Mouse (Mus musculus): ENCODE results near the gene 2310057J18Rik.
A peak's percentile ranks its signal among the peaks of the same experiment; 100 is the strongest.
"Not testable (repeated sequence)": the region's sequence is repeated elsewhere in the genome, so short reads cannot be mapped to it uniquely, and the experiment has no call there.

2310057J18Rik gene

DNA sequence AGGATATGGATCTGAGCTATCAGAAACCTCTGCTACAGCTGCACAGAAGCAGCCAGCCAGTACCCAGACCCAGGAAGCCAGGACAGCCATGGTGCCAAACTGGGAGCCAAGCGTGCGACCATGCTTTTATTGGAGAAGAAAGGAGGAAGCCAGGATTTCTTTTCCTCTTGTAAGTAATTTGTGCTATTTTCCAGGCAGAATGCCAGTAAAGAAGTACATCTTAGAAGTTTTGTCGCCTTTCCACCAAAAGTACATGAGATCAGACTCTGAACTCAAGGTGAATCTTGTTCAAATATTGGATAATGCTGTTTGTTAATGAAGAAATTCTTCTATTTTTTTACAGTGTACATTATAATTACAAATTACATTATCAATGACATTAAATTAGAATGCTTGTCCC, at the start of gene 2310057J18Rik:
Gene 2310057J18Rik (minus strand): TSS at position 101 of the 400 bp plus-strand sequence.
- DNase-seq, result no peak

DNA sequence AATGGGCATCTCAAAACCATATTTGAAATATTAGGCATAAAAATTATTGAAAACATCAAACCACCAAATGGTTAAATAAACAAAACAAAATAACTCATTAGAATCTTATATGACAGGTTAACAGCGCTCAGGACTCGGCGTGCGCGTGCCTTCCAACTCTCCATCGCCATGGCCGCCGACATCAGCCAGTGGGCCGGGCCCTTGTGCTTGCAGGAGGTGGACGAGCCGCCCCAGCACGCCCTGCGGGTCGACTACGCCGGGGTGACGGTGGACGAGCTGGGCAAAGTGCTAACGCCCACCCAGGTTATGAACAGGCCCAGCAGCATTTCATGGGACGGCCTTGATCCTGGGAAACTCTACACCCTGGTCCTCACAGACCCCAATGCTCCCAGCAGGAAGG, 43.9 kb upstream of the 2310057J18Rik start:
- DNase-seq, result not testable (repeated sequence)

DNA sequence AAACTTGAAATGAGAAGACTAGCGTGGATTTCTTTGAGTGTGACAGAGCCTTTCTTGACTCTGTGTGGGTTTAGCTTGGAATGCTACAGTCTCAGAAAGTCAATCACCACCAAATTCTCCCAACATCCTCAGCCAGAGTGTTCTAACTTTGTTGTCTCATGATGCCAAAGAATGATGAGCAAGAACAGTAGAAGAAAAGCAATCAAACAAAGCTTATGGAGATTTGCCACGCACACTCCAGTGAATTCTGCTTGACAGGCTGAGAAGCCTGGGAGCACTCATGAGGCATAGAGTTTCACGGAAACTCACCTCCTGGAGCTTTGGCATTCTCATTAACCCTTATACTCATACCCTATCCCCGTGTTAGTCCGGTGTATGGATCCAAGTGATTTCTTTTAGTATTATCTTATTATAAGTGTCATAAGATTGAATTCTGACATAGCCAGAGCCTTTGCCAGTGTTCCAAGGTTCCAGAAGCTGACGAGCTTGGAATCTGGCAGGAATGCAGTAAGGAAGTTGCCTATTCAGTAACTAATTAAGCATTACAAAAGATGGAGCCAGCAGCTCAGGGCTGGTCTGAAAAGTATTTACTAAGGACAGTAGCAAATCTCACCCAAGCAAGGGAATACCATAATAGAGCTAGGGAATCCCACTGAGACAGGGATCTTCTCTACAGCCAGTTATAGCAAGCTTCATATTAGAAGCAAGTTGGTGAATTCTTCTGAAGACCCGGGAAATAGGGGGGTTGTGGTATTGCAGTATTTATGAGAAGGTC, 33.6 kb upstream of the 2310057J18Rik start:
- DNase-seq, result no peak

DNA sequence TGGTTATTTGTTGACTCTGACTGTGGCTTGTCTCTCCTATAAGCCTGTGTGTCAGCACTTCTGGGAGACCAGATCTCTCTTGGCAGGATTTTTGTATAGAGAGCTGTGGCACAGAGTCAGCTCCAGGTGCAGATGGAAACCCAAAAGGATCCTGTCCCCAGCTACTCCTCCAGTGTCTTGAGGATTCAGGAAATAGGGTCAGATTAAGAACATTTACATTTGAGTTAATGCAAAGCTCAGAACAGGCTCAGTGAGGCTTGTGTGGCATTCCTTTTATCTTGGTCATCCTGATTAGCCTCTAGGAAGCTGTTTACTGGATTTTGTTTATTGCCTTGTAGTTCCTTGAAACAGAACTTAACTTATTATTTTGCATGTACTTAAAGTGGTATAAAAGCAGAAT, 11.7 kb upstream of the 2310057J18Rik start:
- DNase-seq, result no peak

DNA sequence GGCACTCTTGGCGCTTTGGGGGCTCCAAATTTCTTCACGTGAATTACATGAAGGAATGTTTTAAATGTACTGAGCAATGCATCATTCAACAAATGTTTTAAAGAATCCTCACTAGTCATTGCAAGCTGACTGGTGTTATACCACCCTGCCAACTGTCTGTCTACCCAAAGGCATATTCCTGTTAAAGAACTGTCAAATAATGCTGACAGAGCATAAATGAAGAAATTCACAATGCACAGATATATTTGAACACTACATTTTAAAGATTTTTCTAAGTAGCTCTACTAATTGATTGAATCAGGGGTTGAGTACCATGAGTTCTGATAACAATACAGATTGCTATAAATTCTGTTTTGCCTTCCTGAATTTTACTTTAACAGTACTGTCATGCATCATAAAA, 2.9 kb upstream of the 2310057J18Rik start:
- no peak for DNase-seq

DNA sequence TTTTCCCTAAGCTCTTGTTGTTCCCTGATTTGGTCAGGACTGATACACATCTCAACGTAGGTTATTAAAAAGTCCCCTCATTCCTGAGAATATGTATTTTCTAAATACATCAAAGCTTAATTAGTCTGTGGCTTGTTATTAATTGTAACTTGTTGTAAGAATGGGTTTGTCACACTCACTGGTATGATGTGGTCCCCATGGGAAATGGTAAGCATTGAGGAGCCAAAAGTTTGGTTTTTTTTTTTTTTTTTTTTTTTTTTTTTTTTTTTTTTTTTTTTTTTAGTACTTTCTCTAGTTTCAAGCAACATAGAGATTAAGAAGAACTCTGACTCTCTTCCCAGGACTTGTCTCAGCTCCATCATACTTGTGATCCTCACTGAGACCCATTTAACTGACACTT, 17.9 kb downstream of the 2310057J18Rik start:
- DNase-seq, result no peak

DNA sequence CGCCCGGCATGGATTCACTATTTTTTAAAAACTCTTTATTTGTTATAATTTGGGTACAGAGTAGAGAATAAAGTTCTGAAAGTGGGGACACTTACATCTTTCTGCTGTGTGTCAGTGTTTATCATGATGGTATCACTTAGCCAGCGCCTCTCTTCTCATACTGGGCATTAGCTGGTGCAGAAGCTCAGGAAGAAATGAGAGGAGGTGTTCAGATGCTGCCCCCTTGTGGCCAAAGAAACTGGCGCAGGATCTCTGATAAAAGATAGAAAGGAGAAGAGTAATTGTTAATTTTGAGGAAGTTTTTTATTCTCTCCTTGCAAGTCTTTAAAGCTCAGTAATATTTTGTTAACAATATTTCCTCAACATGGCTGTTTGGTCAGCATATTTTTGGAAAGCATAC, 31.0 kb downstream of the 2310057J18Rik start:
- peak; percentile 30 for DNase-seq

DNA sequence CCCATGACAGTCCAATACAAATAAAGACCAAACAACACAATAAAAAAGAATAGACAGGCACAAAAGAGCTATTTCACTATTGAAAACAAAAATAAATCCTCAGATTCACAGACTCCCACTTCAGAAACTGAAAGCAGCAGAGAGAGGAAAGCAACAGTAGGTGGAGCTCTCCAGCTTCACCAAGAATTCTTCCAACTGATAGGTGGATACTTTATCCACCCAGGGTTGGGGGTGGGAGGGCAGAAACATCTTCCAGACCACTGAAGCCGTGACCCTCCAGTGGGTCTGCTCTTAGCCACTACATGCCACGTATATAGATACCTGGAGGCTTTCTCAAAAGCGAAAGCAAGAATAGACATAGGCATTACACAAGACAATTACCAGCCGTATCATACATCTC, 31.6 kb downstream of the 2310057J18Rik start:
- DNase-seq, result no peak

Data from cerebellum, adult 9-10 months (tissue).